Mouse (Mus musculus) MEL (cell line): ENCODE data around the gene Dpf3. TPM values are rescaled to one million over a fixed set of nuclear protein-coding genes. Genes with fewer than 3 reads are reported as not detected.

ENCODE experiments used
- DNase-seq: peaks from one replicate; pipeline ENCODE4 v3.0.0; 2011; ENCODE audit warnings: low read depth, low spot score
- H3K27ac ChIP-seq: 2 replicates; pipeline ENCODE4 v1.5.1; 2012; ENCODE audit warnings: low read depth, mild to moderate bottlenecking, control low read depth, low read length, moderate library complexity; ENCODE audit not compliant: control insufficient read depth
- H3K27me3 ChIP-seq, 2 experiments: fragments of 150-350 bp in 1 of 2; sonication (generic) in 1 of 2; 2 replicates each; pipeline ENCODE4 v1.6.1; 2012; ENCODE audit warnings: low read length in 2 of 2, mild to moderate bottlenecking in 2 of 2, improper control_type of control experiment in 1 of 2, moderate library complexity in 1 of 2; ENCODE audit not compliant: insufficient read depth in 2 of 2, control insufficient read depth in 1 of 2
- H3K36me3 ChIP-seq, 2 experiments: 2 replicates each; pipeline ENCODE4 v1.6.1; 2012 to 2014; ENCODE audit warnings: low read length in 2 of 2, improper control_type of control experiment in 1 of 2, inconsistent platforms in 1 of 2, mild to moderate bottlenecking in 1 of 2; ENCODE audit not compliant: insufficient read depth in 2 of 2, control insufficient read depth in 1 of 2
- H3K4me1 ChIP-seq, 2 experiments: fragments of 150-350 bp in 1 of 2; sonication (generic) in 1 of 2; 2 replicates each; pipeline ENCODE4 v1.6.1; 2012; ENCODE audit warnings: low read length in 2 of 2, improper control_type of control experiment in 1 of 2, mild to moderate bottlenecking in 1 of 2; ENCODE audit not compliant: insufficient read depth in 2 of 2, control insufficient read depth in 1 of 2
- H3K4me3 ChIP-seq, 2 experiments: fragments of 150-350 bp in 1 of 2; sonication (generic) in 1 of 2; 2 replicates each; pipeline ENCODE4 v1.5.1; 2012; ENCODE audit warnings: low read depth in 2 of 2, low read length in 2 of 2, mild to moderate bottlenecking in 2 of 2, moderate library complexity in 2 of 2, control low read depth in 1 of 2, improper control_type of control experiment in 1 of 2; ENCODE audit not compliant: control insufficient read depth in 1 of 2, insufficient read depth in 1 of 2
- H3K79me2 ChIP-seq: 2 replicates; pipeline ENCODE4 v1.6.1; 2012; ENCODE audit warnings: mild to moderate bottlenecking, low read length, moderate library complexity; ENCODE audit not compliant: control insufficient read depth, poor library complexity, insufficient read depth
- H3K9ac ChIP-seq: 2 replicates; pipeline ENCODE4 v1.6.1; 2012; ENCODE audit warnings: low read depth, mild to moderate bottlenecking, control low read depth, low read length, moderate library complexity; ENCODE audit not compliant: control insufficient read depth, poor library complexity, severe bottlenecking
- H3K9me3 ChIP-seq: fragments of 150-350 bp; sonication (generic); replicated peaks from 2 replicates; pipeline ENCODE4 v1.6.1; 2012; ENCODE audit warnings: mild to moderate bottlenecking, low read length, improper control_type of control experiment, moderate library complexity; ENCODE audit not compliant: insufficient read depth
- BHLHE40 ChIP-seq: IDR thresholded peaks from 2 replicates; pipeline ENCODE4 v1.6.1; 2012; ENCODE audit warnings: low read depth, mild to moderate bottlenecking, inconsistent platforms, low read length, improper control_type of control experiment, borderline replicate concordance
- CHD2 ChIP-seq: IDR thresholded peaks from 2 replicates; pipeline ENCODE4 v1.6.1; 2011; ENCODE audit warnings: low read length, improper control_type of control experiment
- ETS1 ChIP-seq: IDR thresholded peaks from 2 replicates; pipeline ENCODE4 v1.6.1; 2012; ENCODE audit warnings: low read depth, mild to moderate bottlenecking, inconsistent platforms, low read length, improper control_type of control experiment, moderate library complexity
- GABPA ChIP-seq: IDR thresholded peaks from 2 replicates; pipeline ENCODE4 v1.6.1; 2012; ENCODE audit warnings: low read depth, mild to moderate bottlenecking, inconsistent platforms, low read length, improper control_type of control experiment, moderate library complexity
- JUND ChIP-seq: IDR thresholded peaks from 2 replicates; pipeline ENCODE4 v1.6.1; 2011; ENCODE audit warnings: low read depth, mild to moderate bottlenecking, improper control_type of control experiment, low read length
- MAFK ChIP-seq: IDR thresholded peaks from 2 replicates; pipeline ENCODE4 v1.6.1; 2011; ENCODE audit warnings: low read depth, mild to moderate bottlenecking, low read length, improper control_type of control experiment, borderline replicate concordance
- MXI1 ChIP-seq: IDR thresholded peaks from 2 replicates; pipeline ENCODE4 v1.6.1; 2011; ENCODE audit warnings: mild to moderate bottlenecking, low read depth, low read length, improper control_type of control experiment
- MYB ChIP-seq: IDR thresholded peaks from 2 replicates; pipeline ENCODE4 v1.6.1; 2011; ENCODE audit warnings: mild to moderate bottlenecking, low read depth, low read length, improper control_type of control experiment
- MYC ChIP-seq: IDR thresholded peaks from 2 replicates; pipeline ENCODE4 v1.6.1; 2011; ENCODE audit warnings: low read depth, mild to moderate bottlenecking, low read length, improper control_type of control experiment, moderate library complexity
- NELFE ChIP-seq: IDR thresholded peaks from 2 replicates; pipeline ENCODE4 v1.6.1; 2011; ENCODE audit warnings: low read depth, low read length, improper control_type of control experiment
- POLR2A ChIP-seq, 2 experiments: IDR thresholded peaks; 2 replicates each; pipeline ENCODE4 v1.6.1; 2011 to 2012; ENCODE audit warnings: low read length in 2 of 2, mild to moderate bottlenecking in 2 of 2, control low read depth in 1 of 2, improper control_type of control experiment in 1 of 2, low read depth in 1 of 2, moderate library complexity in 1 of 2; ENCODE audit not compliant: control insufficient read depth in 1 of 2, insufficient read depth in 1 of 2, poor library complexity in 1 of 2
- POLR2AphosphoS5 ChIP-seq: IDR thresholded peaks from 2 replicates; pipeline ENCODE4 v1.6.1; 2012; ENCODE audit warnings: low read depth, borderline replicate concordance, mild to moderate bottlenecking, inconsistent platforms, low read length, moderate library complexity, mixed read lengths
- RAD21 ChIP-seq: IDR thresholded peaks from 2 replicates; pipeline ENCODE4 v1.6.1; 2011; ENCODE audit warnings: mild to moderate bottlenecking, low read depth, low read length, improper control_type of control experiment
- SMC3 ChIP-seq: IDR thresholded peaks from 2 replicates; pipeline ENCODE4 v1.6.1; 2011; ENCODE audit warnings: low read depth, low read length, improper control_type of control experiment
- TAL1 ChIP-seq: IDR thresholded peaks from 2 replicates; pipeline ENCODE4 v1.6.1; 2012; ENCODE audit warnings: mild to moderate bottlenecking, inconsistent platforms, low read length, moderate library complexity, mixed read lengths
- TBP ChIP-seq: IDR thresholded peaks from 2 replicates; pipeline ENCODE4 v1.8.0; 2011; ENCODE audit warnings: low read depth, low read length, improper control_type of control experiment
- TCF12 ChIP-seq: IDR thresholded peaks from 2 replicates; pipeline ENCODE4 v1.6.1; 2014; ENCODE audit warnings: low read depth, mild to moderate bottlenecking, inconsistent platforms, low read length, improper control_type of control experiment, moderate library complexity
- UBTF ChIP-seq: IDR thresholded peaks from 2 replicates; pipeline ENCODE4 v1.6.1; 2012; ENCODE audit warnings: low read depth, mild to moderate bottlenecking, inconsistent platforms, low read length, improper control_type of control experiment, moderate library complexity, borderline replicate concordance; ENCODE audit not compliant: insufficient read depth
- USF1 ChIP-seq: IDR thresholded peaks from 2 replicates; pipeline ENCODE4 v1.6.1; 2014; ENCODE audit warnings: low read depth, mild to moderate bottlenecking, inconsistent platforms, low read length, improper control_type of control experiment, moderate library complexity
- USF2 ChIP-seq, 2 experiments: IDR thresholded peaks; 2 replicates each; pipeline ENCODE4 v1.6.1; 2011 to 2012; ENCODE audit warnings: improper control_type of control experiment in 2 of 2, low read length in 2 of 2, borderline replicate concordance in 1 of 2, inconsistent platforms in 1 of 2, low read depth in 1 of 2, mild to moderate bottlenecking in 1 of 2; ENCODE audit not compliant: insufficient read depth in 1 of 2
- ZNF384 ChIP-seq: IDR thresholded peaks from 2 replicates; pipeline ENCODE4 v1.6.1; 2012; ENCODE audit warnings: low read depth, mild to moderate bottlenecking, inconsistent platforms, low read length, improper control_type of control experiment
- polyA plus RNA-seq, 2 experiments: library from polyadenylated mRNA; stranded (reverse) in 1 of 2; unstranded in 1 of 2; fragments of >175 nt in 1 of 2; fragments of >200 nt in 1 of 2; gene quantifications; 2 replicates each; pipeline versions ENCODE4 v1.2.1 to v1.2.4; 2012; ENCODE audit warnings: low replicate concordance in 2 of 2, low read depth in 1 of 2; ENCODE audit not compliant: insufficient read length in 2 of 2, insufficient read depth in 1 of 2, missing spikeins in 1 of 2
- total RNA-seq: library from RNA; depleted of rRNA; stranded (reverse); fragments of 300-350 nt; gene quantifications from 2 replicates; pipeline ENCODE4 v1.2.3, GENCODE M21; 2012

Gene Dpf3
- total and polyA plus RNA-seq, 3 experiments, result 4.2 to 6.8 TPM; not detected in 1

- H3K79me2 ChIP-seq, result no peaks in the 10 kb centered on the region
- H3K27me3 ChIP-seq, result no peaks in the 10 kb centered on the region
- no peak for TF ChIP-seq MYC
- TF ChIP-seq UBTF, result no peak
- no peak for TF ChIP-seq ETS1
- TF ChIP-seq MXI1, result no peak
- no peak for TF ChIP-seq SMC3
- TF ChIP-seq GABPA, result no peak
- TF ChIP-seq TBP, result no peak
- TF ChIP-seq ZNF384, result no peak
- TF ChIP-seq POLR2AphosphoS5, result no peak
- TF ChIP-seq TCF12, result no peak
- TF ChIP-seq POLR2A (IDR thresholded peaks at IDR 0.05; ENCODE audit: control insufficient read depth in 1 of 2, insufficient read depth in 1 of 2, low read depth in 1 of 2, low read length in 2 of 2, poor library complexity in 1 of 2), result no peak
- no peak for TF ChIP-seq CHD2
- no peak for TF ChIP-seq NELFE
- TF ChIP-seq USF1, result no peak
- TF ChIP-seq JUND, result no peak
- no peak for TF ChIP-seq MYB
- TF ChIP-seq BHLHE40, result no peak
- no peak for TF ChIP-seq RAD21
- no peak for TF ChIP-seq TAL1
- no peak for TF ChIP-seq USF2 (IDR thresholded peaks at IDR 0.05; ENCODE audit: borderline replicate concordance in 1 of 2, insufficient read depth in 1 of 2, low read depth in 1 of 2, low read length in 2 of 2)
- peaks cover 3 to 12% of the 10 kb centered on the region in 2 experiments; a peak in 2 of 4 replicates for H3K4me1 ChIP-seq
- no peak overlapping the region for H3K9ac ChIP-seq
- no peak for DNase-seq
- H3K36me3 ChIP-seq, result peaks cover 0 to 4% of the 10 kb centered on the region in 2 experiments; a peak in 1 of 4 replicates
- no peak overlapping the region for H3K4me3 ChIP-seq
- H3K9me3 ChIP-seq, result no peaks in the 10 kb centered on the region
- no peak overlapping the region for H3K27ac ChIP-seq
These were observed 67.2 kb downstream of the Dpf3 start for GRCm38 (mm10) chr12:83420346-83420745.

- Histone ChIP-seq H3K27ac (no peak overlapping the region), H3K4me1 (no peaks in the 10 kb centered on the region), H3K79me2 (no peaks in the 10 kb centered on the region), H3K9ac (no peak overlapping the region), H3K9me3 (no peaks in the 10 kb centered on the region), H3K36me3 (no peaks in the 10 kb centered on the region), H3K4me3 (no peak overlapping the region), H3K27me3 (no peaks in the 10 kb centered on the region)
- TF ChIP-seq CHD2 (no peak), ETS1 (no peak), UBTF (no peak), USF2 (IDR thresholded peaks at IDR 0.05; ENCODE audit: borderline replicate concordance in 1 of 2, insufficient read depth in 1 of 2, low read depth in 1 of 2, low read length in 2 of 2) (no peak), USF1 (no peak), MAFK (no peak), TBP (no peak)
- no peak for DNase-seq
These were observed 72.3 kb downstream of the Dpf3 start for GRCm38 (mm10) chr12:83415207-83415606.
